Mouse (Mus musculus) midbrain, embryonic 12.5 days (tissue): ENCODE data around the gene Ajap1. TPM values are rescaled to one million over a fixed set of nuclear protein-coding genes. Genes with fewer than 3 reads are reported as not detected.

Source experiments
- ATAC-seq: fragments of 200-750 bp; cut with Nextera tagmentation; 2 replicates; pipeline ENCODE4 v1.8.0; 2017; ENCODE audit warnings: low read depth, moderate TSS enrichment, moderate library complexity; ENCODE audit not compliant: low FRiP score
- H3K27ac ChIP-seq: fragments of 300-500 bp; sonication (generic); replicated peaks from 2 replicates; pipeline ENCODE4 v1.5.1; 2016; ENCODE audit warnings: mild to moderate bottlenecking
- H3K27me3 ChIP-seq: fragments of 300-500 bp; sonication (generic); 2 replicates; pipeline ENCODE4 v1.6.1; 2016; ENCODE audit warnings: mild to moderate bottlenecking
- H3K36me3 ChIP-seq: fragments of 300-500 bp; sonication (generic); 2 replicates; pipeline ENCODE4 v1.6.1; 2016
- H3K4me1 ChIP-seq: fragments of 300-500 bp; sonication (generic); 2 replicates; pipeline ENCODE4 v1.6.1; 2016
- H3K4me2 ChIP-seq: fragments of 300-500 bp; sonication (generic); replicated peaks from 2 replicates; pipeline ENCODE4 v1.6.1; 2016; ENCODE audit warnings: mild to moderate bottlenecking, moderate library complexity
- H3K4me3 ChIP-seq: fragments of 300-500 bp; sonication (generic); 2 replicates; pipeline ENCODE4 v1.5.1; 2016; ENCODE audit warnings: mild to moderate bottlenecking
- H3K9ac ChIP-seq: fragments of 300-500 bp; sonication (generic); replicated peaks from 2 replicates; pipeline ENCODE4 v1.6.1; 2016; ENCODE audit warnings: mild to moderate bottlenecking, moderate library complexity
- H3K9me3 ChIP-seq: fragments of 300-500 bp; sonication (generic); 2 replicates; pipeline ENCODE4 v1.6.1; 2016; ENCODE audit warnings: mild to moderate bottlenecking
- WGBS: fragments of 180-500 bp; shearing (Covaris S2); methylation state at CpG from one replicate; pipeline ENCODE4 v1.1.7; 2016; 5-methylcytosine and 5-hydroxymethylcytosine counted together
- polyA plus RNA-seq: library from polyadenylated mRNA; unstranded; fragments of >200 nt; fragmentation: Nextera tagmentation; extraction: Ambion mirVana; gene quantifications from 2 replicates; pipeline ENCODE4 v1.2.1, GENCODE M21; 2016

Gene Ajap1
- polyA plus RNA-seq, 1 experiment from 2014 or later, result 3.3 TPM

DNA sequence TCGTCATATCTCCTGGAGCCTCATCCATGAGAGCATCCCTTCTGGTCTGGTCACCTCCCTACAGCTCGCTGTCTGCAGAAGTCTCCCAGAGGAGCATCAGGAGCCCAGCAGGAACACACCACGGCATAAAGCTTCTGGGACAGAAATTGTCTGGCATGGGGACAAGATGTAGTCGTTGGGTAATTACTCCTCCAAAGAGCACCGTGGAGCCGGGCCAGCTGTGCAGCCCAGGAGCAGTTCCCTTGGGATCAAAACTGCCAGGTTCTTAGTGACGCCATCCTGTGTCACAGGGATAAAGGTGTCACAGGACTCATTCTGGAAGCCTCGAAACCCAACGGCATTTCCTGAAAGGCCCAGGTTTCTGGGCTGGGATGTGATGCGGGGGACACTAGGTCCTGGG is 40.1 kb downstream of the Ajap1 start:
- Histone ChIP-seq H3K9ac (no peak overlapping the region), H3K36me3 (no peaks in the 10 kb centered on the region), H3K4me1 (peaks cover 14% of the 10 kb centered on the region), H3K27me3 (0 out of 2 replicates have a peak, but pooled peaks cover 12% of the 10 kb centered on the region), H3K4me2 (no peak overlapping the region), H3K27ac (no peak overlapping the region), H3K9me3 (no peaks in the 10 kb centered on the region), H3K4me3 (no peak overlapping the region)
- no peak for ATAC-seq
- WGBS, result 87% methylated on average over 10 of the region's 10 CpGs

DNA sequence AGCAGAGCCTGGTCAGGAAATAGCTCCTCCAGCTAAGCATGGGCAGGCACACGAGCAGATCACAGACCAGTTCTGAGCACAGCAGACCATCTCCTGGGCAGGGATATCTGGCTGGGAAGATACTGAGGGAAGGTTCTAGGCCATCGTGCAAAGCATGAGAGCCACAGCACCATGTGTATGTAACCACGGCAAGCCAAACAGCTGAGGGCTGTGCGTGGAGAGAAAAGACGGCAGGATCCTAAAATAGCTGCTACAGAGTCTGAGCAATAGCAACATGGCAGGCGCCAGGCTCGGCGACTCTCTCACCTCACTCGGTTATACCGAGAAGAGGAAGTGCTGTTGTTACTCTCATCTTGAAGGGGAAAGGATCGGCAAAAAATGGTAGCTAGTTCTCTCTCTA is 42.7 kb downstream of the Ajap1 start:
- Histone ChIP-seq H3K27ac (no peak overlapping the region), H3K27me3 (0 out of 2 replicates have a peak, but pooled peaks cover 12% of the 10 kb centered on the region), H3K9me3 (no peaks in the 10 kb centered on the region), H3K4me3 (no peak overlapping the region), H3K4me1 (peaks cover 24% of the 10 kb centered on the region), H3K9ac (no peak overlapping the region; the same call in 1 of the 2 replicates), H3K36me3 (no peaks in the 10 kb centered on the region), H3K4me2 (no peak overlapping the region)
- ATAC-seq, result no peak
- WGBS, result 81% methylated on average over 11 of the region's 11 CpGs

DNA sequence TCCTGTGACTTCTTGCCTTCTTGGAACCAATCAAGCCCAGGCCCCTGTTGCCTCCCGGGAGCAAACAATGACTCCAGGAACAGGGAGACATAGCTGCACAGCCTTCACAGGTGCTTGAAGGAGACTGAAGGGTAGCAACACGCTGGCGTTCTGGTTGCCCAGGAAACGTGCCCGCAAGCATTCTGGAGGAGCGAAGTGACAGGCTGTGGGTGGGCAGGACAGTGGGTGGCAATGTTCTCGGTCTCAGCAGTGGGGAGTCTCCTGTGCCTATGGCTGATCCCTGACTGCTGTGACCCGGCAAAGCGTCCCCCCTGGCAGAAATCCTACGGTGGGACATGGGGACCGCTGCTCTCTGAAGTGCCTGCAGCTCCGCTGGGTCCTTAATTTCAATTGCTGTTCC is 43.6 kb downstream of the Ajap1 start:
- 56% methylated on average over 12 of the region's 12 CpGs for WGBS
- H3K4me2 ChIP-seq, result no peak overlapping the region
- H3K27me3 ChIP-seq, result 0 out of 2 replicates have a peak, but pooled peaks cover 12% of the 10 kb centered on the region
- H3K36me3 ChIP-seq, result no peaks in the 10 kb centered on the region
- peaks cover 24% of the 10 kb centered on the region for H3K4me1 ChIP-seq
- H3K9me3 ChIP-seq, result no peaks in the 10 kb centered on the region
- H3K4me3 ChIP-seq, result no peak overlapping the region
- ATAC-seq, result no peak
- H3K9ac ChIP-seq, result no peak overlapping the region
- H3K27ac ChIP-seq, result no peak overlapping the region

DNA sequence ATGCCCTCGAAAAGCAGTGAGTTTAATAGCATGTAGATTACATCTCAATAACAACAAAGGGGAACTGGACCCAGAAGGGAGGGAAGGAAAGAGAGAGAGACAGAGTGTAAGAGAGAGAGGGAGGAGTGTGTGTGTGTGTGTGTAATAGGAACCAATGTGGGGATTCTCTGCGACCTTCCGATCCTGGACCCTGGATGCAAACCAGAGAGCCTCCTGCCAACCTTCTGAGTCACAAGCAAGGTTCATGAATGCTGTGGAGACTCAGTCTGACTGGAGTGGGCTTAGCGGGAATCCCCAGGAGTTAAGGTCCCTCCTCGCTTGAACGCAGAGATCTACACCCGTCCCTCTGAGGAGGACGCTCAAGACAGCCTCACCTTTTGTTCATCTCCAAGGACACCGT is 45.4 kb downstream of the Ajap1 start:
- peaks cover 24% of the 10 kb centered on the region for H3K4me1 ChIP-seq
- WGBS, result 75% methylated on average over 9 of the region's 9 CpGs
- no peak for ATAC-seq
- no peak overlapping the region for H3K4me3 ChIP-seq
- no peak overlapping the region for H3K4me2 ChIP-seq
- 0 out of 2 replicates have a peak, but pooled peaks cover 12% of the 10 kb centered on the region for H3K27me3 ChIP-seq
- H3K9ac ChIP-seq, result no peak overlapping the region
- H3K27ac ChIP-seq, result no peak overlapping the region
- H3K36me3 ChIP-seq, result no peaks in the 10 kb centered on the region
- H3K9me3 ChIP-seq, result no peaks in the 10 kb centered on the region

DNA sequence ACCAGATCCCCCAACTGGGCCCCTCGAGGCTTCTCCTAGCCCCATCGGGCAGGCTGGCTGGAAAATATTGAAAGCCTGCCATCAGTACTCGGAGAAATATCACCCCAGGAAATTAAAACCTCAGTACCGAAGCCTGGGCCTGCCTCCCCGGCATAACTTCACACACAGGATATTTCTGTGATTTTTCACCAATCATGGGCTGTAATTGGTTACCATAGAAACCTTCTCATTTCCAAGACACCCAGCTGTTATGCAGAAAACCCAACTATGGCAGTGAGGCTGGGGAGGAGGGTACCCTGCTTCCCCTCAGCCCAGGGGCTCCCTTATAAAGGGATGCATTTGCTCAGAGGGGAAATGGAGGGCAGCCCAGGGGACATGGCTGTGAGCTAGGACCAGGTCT is 46.7 kb downstream of the Ajap1 start:
- no peak for ATAC-seq

DNA sequence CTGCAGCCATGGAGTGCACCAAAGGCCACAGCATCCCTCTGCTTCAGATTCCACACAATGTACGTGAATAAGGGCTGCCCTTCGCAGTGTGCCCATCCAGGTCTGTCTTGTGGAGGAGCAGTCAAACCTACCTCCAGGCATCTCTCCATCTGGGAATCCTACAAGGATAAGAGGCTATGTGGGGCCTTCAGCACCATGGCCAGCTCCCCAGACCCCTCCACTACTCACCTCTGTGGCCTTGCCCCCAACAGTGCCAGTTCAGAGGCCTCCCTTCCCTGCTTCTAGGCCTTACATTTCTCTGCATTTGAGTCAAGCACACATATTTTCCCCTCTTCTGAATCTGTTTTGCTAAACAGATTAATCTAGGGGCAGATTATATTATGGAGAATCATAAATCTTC is 52.6 kb downstream of the Ajap1 start:
- H3K9me3 ChIP-seq, result peaks cover 5% of the 10 kb centered on the region; the same call in 1 of the 2 replicates
- no peak overlapping the region for H3K27ac ChIP-seq
- H3K4me1 ChIP-seq, result peaks cover 15% of the 10 kb centered on the region
- no peak for ATAC-seq
- H3K36me3 ChIP-seq, result peaks cover 3% of the 10 kb centered on the region; the same call in 1 of the 2 replicates
- no peak overlapping the region for H3K9ac ChIP-seq
- no peak overlapping the region for H3K4me2 ChIP-seq
- H3K4me3 ChIP-seq, result no peak overlapping the region
- peaks cover 8% of the 10 kb centered on the region for H3K27me3 ChIP-seq
- WGBS, result 92% methylated on average over 2 of the region's 2 CpGs

More for the DNA sequence above, 46.7 kb downstream of the Ajap1 start:
- Histone ChIP-seq H3K27me3 (0 out of 2 replicates have a peak, but pooled peaks cover 5% of the 10 kb centered on the region), H3K4me1 (peaks cover 24% of the 10 kb centered on the region), H3K4me2 (no peak overlapping the region), H3K9ac (no peak overlapping the region), H3K27ac (no peak overlapping the region), H3K36me3 (no peaks in the 10 kb centered on the region), H3K9me3 (no peaks in the 10 kb centered on the region), H3K4me3 (no peak overlapping the region)
- 77% methylated on average over 5 of the region's 5 CpGs for WGBS

DNA sequence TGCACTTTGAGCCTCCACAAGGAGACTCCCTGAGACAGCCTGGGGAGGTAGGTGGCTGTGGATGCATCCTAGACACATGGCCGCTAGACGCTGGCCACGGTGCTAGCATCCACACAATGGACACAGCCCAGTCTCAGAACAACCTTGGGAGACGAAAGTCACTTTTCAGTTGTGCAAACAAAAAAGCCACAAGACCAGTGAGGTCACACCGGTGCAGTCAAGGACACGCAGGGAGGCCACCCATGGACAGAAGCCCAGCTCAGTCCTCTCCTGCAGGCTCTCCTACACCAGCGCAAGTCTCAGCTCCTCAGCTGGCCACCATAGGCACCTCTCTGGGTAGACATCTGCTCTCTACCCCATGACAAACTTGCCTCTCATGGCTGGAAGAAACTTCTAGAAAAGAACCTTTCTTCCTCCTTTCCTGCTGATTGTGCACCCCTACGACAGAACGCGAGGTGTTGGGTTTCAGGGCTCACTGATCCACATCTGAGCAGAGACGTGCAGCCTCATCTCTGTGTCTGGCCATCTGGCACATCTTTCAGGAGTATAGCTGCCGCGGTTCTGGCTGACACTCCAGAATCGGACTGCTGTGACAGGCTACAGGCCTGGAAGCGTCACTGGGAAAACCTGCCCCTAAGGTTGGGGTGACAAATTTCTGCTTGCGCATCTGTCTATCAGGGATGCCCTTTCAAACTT is 56.5 kb downstream of the Ajap1 start:
- peaks cover 5% of the 10 kb centered on the region; the same call in 1 of the 2 replicates for H3K9me3 ChIP-seq
- peaks cover 3% of the 10 kb centered on the region; the same call in 1 of the 2 replicates for H3K36me3 ChIP-seq
- H3K27me3 ChIP-seq, result peaks cover 8% of the 10 kb centered on the region
- peaks cover 15% of the 10 kb centered on the region for H3K4me1 ChIP-seq
- H3K4me2 ChIP-seq, result no peak overlapping the region
- 82% methylated on average over 16 of the region's 16 CpGs for WGBS
- H3K9ac ChIP-seq, result no peak overlapping the region
- H3K4me3 ChIP-seq, result no peak overlapping the region
- no peak overlapping the region for H3K27ac ChIP-seq
- no peak for ATAC-seq

DNA sequence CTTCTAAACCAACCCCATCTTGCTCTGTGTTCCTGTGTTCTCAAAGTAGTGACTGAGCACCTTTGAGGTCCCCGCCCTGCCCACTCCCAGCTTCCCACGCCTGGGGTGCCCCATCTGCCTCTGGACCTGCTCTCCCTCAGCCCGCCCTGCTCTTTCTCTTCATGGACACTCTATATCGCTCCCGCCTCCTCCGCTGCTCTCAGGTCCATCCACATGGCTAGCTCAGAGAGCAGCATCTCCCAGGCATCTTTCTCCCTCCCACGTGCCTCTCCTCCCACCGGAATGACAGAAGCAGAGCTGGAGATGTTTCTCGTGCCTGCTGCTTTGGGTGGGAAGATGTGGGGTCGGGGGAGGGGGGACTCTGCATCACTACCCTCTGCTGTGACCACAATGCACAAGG is 58.3 kb downstream of the Ajap1 start:
- Histone ChIP-seq H3K4me1 (peaks cover 15% of the 10 kb centered on the region), H3K4me2 (no peak overlapping the region), H3K4me3 (no peak overlapping the region), H3K9ac (no peak overlapping the region), H3K27me3 (peaks cover 17% of the 10 kb centered on the region), H3K27ac (no peak overlapping the region), H3K36me3 (no peaks in the 10 kb centered on the region), H3K9me3 (no peaks in the 10 kb centered on the region)
- no peak for ATAC-seq
- 85% methylated on average over 10 of the region's 10 CpGs for WGBS

DNA sequence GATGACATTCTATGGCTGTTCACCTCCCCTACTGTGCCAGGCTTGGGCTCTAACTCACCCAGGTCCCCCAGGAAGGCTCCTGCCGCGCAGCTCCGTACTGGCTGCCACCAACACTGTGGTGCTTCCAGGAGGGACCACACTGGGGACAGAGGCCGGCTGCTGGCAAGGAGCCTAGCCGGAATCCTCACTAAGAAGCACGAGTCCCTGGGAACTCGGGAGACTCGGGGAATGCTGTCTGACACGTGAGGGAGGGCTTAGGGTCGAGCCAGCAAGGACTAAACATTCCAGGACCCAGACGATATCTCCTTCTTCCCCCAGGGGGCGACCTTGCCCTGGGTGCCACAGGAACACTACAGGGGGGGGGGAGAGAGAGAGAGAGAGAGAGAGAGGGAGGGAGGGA is 64.7 kb downstream of the Ajap1 start:
- Histone ChIP-seq H3K4me1 (peaks cover 8% of the 10 kb centered on the region), H3K4me3 (peak overlapping the region; percentile 26; the same call in 1 of the 2 replicates), H3K27ac (no peak overlapping the region), H3K36me3 (no peaks in the 10 kb centered on the region), H3K4me2 (peak overlapping the region; percentile 47), H3K9ac (no peak overlapping the region; the same call in 1 of the 2 replicates), H3K9me3 (no peaks in the 10 kb centered on the region), H3K27me3 (peaks cover 18% of the 10 kb centered on the region)
- WGBS, result 4% methylated on average over 11 of the region's 12 CpGs
- peak; percentile 52; the same call in 1 of the 2 replicates for ATAC-seq

DNA sequence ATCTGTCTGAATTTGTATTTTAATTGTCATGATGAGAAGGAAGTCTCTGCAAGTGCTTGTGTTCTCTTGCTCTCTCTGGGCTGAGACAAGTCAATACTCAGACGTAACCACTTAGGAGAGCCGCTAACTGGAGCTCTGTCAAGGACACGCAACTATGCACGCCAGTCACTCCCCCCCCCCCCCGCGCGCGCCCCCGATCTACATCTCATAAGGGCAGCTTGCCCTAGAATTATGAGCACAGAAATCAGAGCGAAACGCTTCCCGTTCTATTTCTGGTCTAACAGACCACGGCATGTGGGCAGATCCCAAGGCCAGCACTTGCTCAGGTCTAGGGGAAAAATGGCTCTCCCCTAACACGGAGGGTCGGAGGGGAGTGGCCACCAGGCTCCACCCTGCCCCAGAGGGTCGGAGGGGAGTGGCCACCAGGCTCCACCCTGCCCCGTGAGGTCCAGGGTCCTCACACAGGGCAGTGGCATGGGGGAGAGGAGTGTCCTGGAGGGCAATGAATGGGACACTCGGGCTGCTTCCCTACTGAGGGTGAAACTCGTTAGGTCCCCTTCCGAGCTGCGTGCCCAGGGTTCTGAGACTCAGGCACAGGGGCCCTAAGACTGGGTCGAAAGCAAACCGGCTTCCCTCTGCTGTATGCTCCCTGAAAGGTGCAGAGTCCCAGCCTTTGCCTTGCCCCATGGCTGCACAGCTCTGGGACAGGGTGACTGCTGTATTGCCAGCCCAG is 65.3 kb downstream of the Ajap1 start:
- Histone ChIP-seq H3K27me3 (peaks cover 18% of the 10 kb centered on the region), H3K4me1 (peaks cover 8% of the 10 kb centered on the region), H3K36me3 (no peaks in the 10 kb centered on the region), H3K4me3 (peak overlapping the region; percentile 26), H3K27ac (no peak overlapping the region), H3K9ac (no peak overlapping the region; the same call in 1 of the 2 replicates), H3K9me3 (no peaks in the 10 kb centered on the region), H3K4me2 (peak overlapping the region; percentile 47)
- WGBS, result 10% methylated on average over 23 of the region's 23 CpGs
- peak; percentile 81 for ATAC-seq

DNA sequence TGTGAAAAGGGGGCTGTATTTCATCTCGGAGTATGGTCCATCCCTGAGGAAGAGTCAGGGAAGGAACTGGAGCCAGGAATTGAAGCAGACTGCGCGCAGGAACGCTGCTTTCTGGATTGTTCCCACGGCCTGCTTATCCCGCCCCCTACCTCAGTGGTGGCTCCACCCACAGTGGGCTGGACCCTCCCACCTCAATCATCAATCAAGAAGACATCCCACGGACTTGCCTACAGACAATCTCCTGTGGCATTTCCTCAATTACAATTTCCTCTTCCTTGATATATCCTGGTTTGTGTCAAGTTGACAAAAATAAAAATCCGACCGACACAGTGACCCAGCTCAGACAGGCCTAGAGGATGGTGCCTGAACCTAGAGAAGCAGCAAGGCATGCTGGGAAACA is 66.5 kb downstream of the Ajap1 start:
- no peak for ATAC-seq
- Histone ChIP-seq H3K9ac (no peak overlapping the region), H3K4me2 (no peak overlapping the region), H3K4me3 (no peak overlapping the region), H3K9me3 (no peaks in the 10 kb centered on the region), H3K4me1 (peaks cover 8% of the 10 kb centered on the region), H3K27ac (no peak overlapping the region), H3K27me3 (peaks cover 18% of the 10 kb centered on the region), H3K36me3 (no peaks in the 10 kb centered on the region)
- 75% methylated on average over 9 of the region's 9 CpGs for WGBS

DNA sequence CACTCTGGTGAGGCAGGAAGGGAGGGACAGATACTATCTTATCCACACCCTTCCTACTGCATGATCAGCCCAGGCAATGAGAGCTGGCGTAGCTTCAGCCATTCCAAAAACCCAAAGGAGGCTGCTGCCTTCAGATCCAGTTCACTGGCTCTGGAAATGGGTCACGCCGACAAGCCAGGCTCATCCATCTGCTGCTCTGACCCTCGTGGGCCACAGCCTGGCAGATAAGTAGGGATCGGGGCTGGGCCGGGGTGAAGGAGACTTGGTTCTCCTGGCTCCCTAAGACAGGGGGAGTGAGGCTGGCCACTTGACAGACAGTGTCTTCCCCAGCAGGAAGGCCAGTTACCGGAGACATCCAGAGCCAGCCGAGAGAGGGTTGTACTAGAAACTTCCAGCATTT is 84.2 kb downstream of the Ajap1 start:
- H3K27ac ChIP-seq, result no peak overlapping the region
- no peaks in the 10 kb centered on the region for H3K9me3 ChIP-seq
- ATAC-seq, result no peak
- 92% methylated on average over 8 of the region's 8 CpGs for WGBS
- no peak overlapping the region for H3K9ac ChIP-seq
- H3K36me3 ChIP-seq, result no peaks in the 10 kb centered on the region
- no peak overlapping the region for H3K4me2 ChIP-seq
- no peaks in the 10 kb centered on the region for H3K27me3 ChIP-seq
- no peaks in the 10 kb centered on the region; the same call in 1 of the 2 replicates for H3K4me1 ChIP-seq
- H3K4me3 ChIP-seq, result no peak overlapping the region
